Mouse (Mus musculus) lung, postnatal 10 days (tissue): Measurements from ENCODE around the gene Sirt2.
A peak's percentile ranks its signal among the peaks of the same experiment; 100 is the strongest.

Source experiments
- DNase-seq: peaks from one replicate; pipeline ENCODE4 v3.0.0; 2021

Gene Sirt2

GRCm38 (mm10) chr7:28799994-28800393 is 33.5 kb downstream of the Sirt2 start:
- no peak for DNase-seq

GRCm38 (mm10) chr7:28801451-28801850 is 34.9 kb downstream of the Sirt2 start:
- DNase-seq: no peak

GRCm38 (mm10) chr7:28801901-28802670 is 35.6 kb downstream of the Sirt2 start:
- DNase-seq: peak; percentile 87

- DNase-seq: peak; percentile 81
These were observed 36.5 kb downstream of the Sirt2 start for GRCm38 (mm10) chr7:28802846-28803588.

GRCm38 (mm10) chr7:28803756-28804155 is 37.2 kb downstream of the Sirt2 start:
- DNase-seq: no peak

- peak; percentile 56 for DNase-seq
These were observed 40.3 kb downstream of the Sirt2 start for GRCm38 (mm10) chr7:28806869-28807268.

GRCm38 (mm10) chr7:28807641-28808220 is 41.2 kb downstream of the Sirt2 start:
- peak; percentile 64 for DNase-seq

GRCm38 (mm10) chr7:28808221-28808941 is 41.8 kb downstream of the Sirt2 start, which contains the start of gene Hnrnpl:
Gene Hnrnpl, plus strand, starts transcription at chr7:28808541.
- peak; percentile 87 for DNase-seq

- DNase-seq: peak; percentile 97
These were observed 42.4 kb downstream of the Sirt2 start for GRCm38 (mm10) chr7:28808957-28809393.

- DNase-seq: peak; percentile 78
These were observed 43.0 kb downstream of the Sirt2 start for GRCm38 (mm10) chr7:28809401-28810089.

- peak; percentile 99 for DNase-seq
These were observed 43.9 kb downstream of the Sirt2 start for GRCm38 (mm10) chr7:28810107-28811066.

GRCm38 (mm10) chr7:28811228-28811627 is 44.7 kb downstream of the Sirt2 start:
- DNase-seq: peak; percentile 96

- DNase-seq: no peak
These were observed 45.2 kb downstream of the Sirt2 start for GRCm38 (mm10) chr7:28811640-28812275.

GRCm38 (mm10) chr7:28812436-28812835 is 45.9 kb downstream of the Sirt2 start:
- no peak for DNase-seq

- peak; percentile 40 for DNase-seq
These were observed 46.4 kb downstream of the Sirt2 start for GRCm38 (mm10) chr7:28812949-28813348.

- DNase-seq: no peak
These were observed 47.9 kb downstream of the Sirt2 start for GRCm38 (mm10) chr7:28814306-28815034.

- DNase-seq: no peak
These were observed 48.7 kb downstream of the Sirt2 start for GRCm38 (mm10) chr7:28815230-28815629.

GRCm38 (mm10) chr7:28816201-28816600 is 49.7 kb downstream of the Sirt2 start:
- DNase-seq: peak; percentile 34

- no peak for DNase-seq
These were observed 50.4 kb downstream of the Sirt2 start for GRCm38 (mm10) chr7:28816920-28817319.

- DNase-seq: no peak
These were observed 51.0 kb downstream of the Sirt2 start for GRCm38 (mm10) chr7:28817524-28817923.
